Mouse (Mus musculus): ENCODE measurements at regions not wholly inside any gene's neighbourhood (a gene's known extent, or its start where the extent isn't known, plus 50 kb on each side); places are given as distances from the start of the nearest gene placed in this dataset.

GRCm38 (mm10) chr13:118310080-118310479 lies 76.3 kb upstream of the B430218F22Rik start:
- Histone ChIP-seq H3K27ac (ENCODE audit: control insufficient read depth, low read depth, low read length) (no peak overlapping the region), H3K9me3 (replicated peaks; ENCODE audit: insufficient read depth, low read length) (no peaks in the 10 kb centered on the region), H3K79me2 (ENCODE audit: control insufficient read depth, insufficient read depth, low read length, poor library complexity) (no peaks in the 10 kb centered on the region), H3K9ac (ENCODE audit: control insufficient read depth, low read depth, low read length, poor library complexity, severe bottlenecking) (no peak overlapping the region), H3K36me3 (ENCODE audit: control insufficient read depth in 1 of 2, insufficient read depth in 2 of 2, low read length in 2 of 2) (no peaks in the 10 kb centered on the region), H3K27me3 (ENCODE audit: control insufficient read depth in 1 of 2, insufficient read depth in 2 of 2, low read length in 2 of 2) (no peaks in the 10 kb centered on the region), H3K4me1 (ENCODE audit: control insufficient read depth in 1 of 2, insufficient read depth in 2 of 2, low read length in 2 of 2) (no peaks in the 10 kb centered on the region), H3K4me3 (ENCODE audit: control insufficient read depth in 1 of 2, insufficient read depth in 1 of 2, low read depth in 2 of 2, low read length in 2 of 2) (no peak overlapping the region)
- DNase-seq (ENCODE audit: low read depth, low spot score) = no peak
- TF ChIP-seq JUND (IDR thresholded peaks at IDR 0.05; ENCODE audit: low read depth, low read length) (no peak), MAZ (IDR thresholded peaks at IDR 0.05; ENCODE audit: low read depth, low read length) (no peak), ELF1 (IDR thresholded peaks at IDR 0.05; ENCODE audit: low read depth, low read length) (no peak), CHD2 (IDR thresholded peaks at IDR 0.05; ENCODE audit: low read length) (no peak), ZNF384 (IDR thresholded peaks at IDR 0.05; ENCODE audit: low read depth, low read length) (no peak), ZKSCAN1 (IDR thresholded peaks at IDR 0.05; ENCODE audit: low read depth, low read length) (no peak), ZMIZ1 (IDR thresholded peaks at IDR 0.05; ENCODE audit: low read depth, low read length) (no peak), KAT2A (conservative IDR thresholded peaks at IDR 0.05; ENCODE audit: low read depth, low read length) (no peak), CHD1 (IDR thresholded peaks at IDR 0.05; ENCODE audit: low read depth, low read length) (no peak), HCFC1 (IDR thresholded peaks at IDR 0.05; ENCODE audit: low read depth, low read length) (no peak), SIN3A (IDR thresholded peaks at IDR 0.05; ENCODE audit: low read length) (no peak), POLR2A (IDR thresholded peaks at IDR 0.05; ENCODE audit: control insufficient read depth in 1 of 2, insufficient read depth in 1 of 2, low read depth in 1 of 2, low read length in 2 of 2, poor library complexity in 1 of 2) (no peak), GABPA (IDR thresholded peaks at IDR 0.05; ENCODE audit: low read depth, low read length) (no peak), MYB (IDR thresholded peaks at IDR 0.05; ENCODE audit: low read depth, low read length) (no peak), USF2 (IDR thresholded peaks at IDR 0.05; ENCODE audit: borderline replicate concordance in 1 of 2, insufficient read depth in 1 of 2, low read depth in 1 of 2, low read length in 2 of 2) (no peak), POLR2AphosphoS2 (IDR thresholded peaks at IDR 0.05; ENCODE audit: low read length) (no peak), RCOR1 (IDR thresholded peaks at IDR 0.05; ENCODE audit: low read depth, low read length) (no peak), NELFE (IDR thresholded peaks at IDR 0.05; ENCODE audit: low read depth, low read length) (no peak), ZC3H11A (IDR thresholded peaks at IDR 0.05; ENCODE audit: low read depth, low read length) (no peak), MAX (IDR thresholded peaks at IDR 0.05; ENCODE audit: low read length) (no peak)

GRCm38 (mm10) chr13:118313676-118314075 lies 72.8 kb upstream of the B430218F22Rik start:
- H3K9me3 ChIP-seq (replicated peaks; ENCODE audit: insufficient read depth, low read length) = no peaks in the 10 kb centered on the region
- no peaks in the 10 kb centered on the region for H3K79me2 ChIP-seq (ENCODE audit: control insufficient read depth, insufficient read depth, low read length, poor library complexity)
- no peak overlapping the region for H3K4me3 ChIP-seq (ENCODE audit: control insufficient read depth in 1 of 2, insufficient read depth in 1 of 2, low read depth in 2 of 2, low read length in 2 of 2)
- H3K27me3 ChIP-seq (ENCODE audit: control insufficient read depth in 1 of 2, insufficient read depth in 2 of 2, low read length in 2 of 2) = no peaks in the 10 kb centered on the region
- TF ChIP-seq NRF1 (IDR thresholded peaks at IDR 0.05; ENCODE audit: insufficient read depth, low read depth, low read length, poor library complexity, severe bottlenecking) (no peak), E2F4 (IDR thresholded peaks at IDR 0.05; ENCODE audit: borderline replicate concordance, low read depth, low read length) (no peak), MAX (IDR thresholded peaks at IDR 0.05; ENCODE audit: low read length) (no peak), MYC (IDR thresholded peaks at IDR 0.05; ENCODE audit: low read depth, low read length) (no peak)
- H3K27ac ChIP-seq (ENCODE audit: control insufficient read depth, low read depth, low read length) = no peak overlapping the region
- no peaks in the 10 kb centered on the region for H3K36me3 ChIP-seq (ENCODE audit: control insufficient read depth in 1 of 2, insufficient read depth in 2 of 2, low read length in 2 of 2)
- no peaks in the 10 kb centered on the region for H3K4me1 ChIP-seq (ENCODE audit: control insufficient read depth in 1 of 2, insufficient read depth in 2 of 2, low read length in 2 of 2)
- no peak overlapping the region for H3K9ac ChIP-seq (ENCODE audit: control insufficient read depth, low read depth, low read length, poor library complexity, severe bottlenecking)
- no peak for DNase-seq (ENCODE audit: low read depth, low spot score)
